In genomic region chr10:127480833-127481813, GRCm38 (mm10) we compare ENCODE assay signal across 8 mouse cellular contexts. TPM values are rescaled to one million over a fixed set of nuclear protein-coding genes. Genes with fewer than 3 reads are reported as not detected.
A peak's percentile ranks its signal among the peaks of the same experiment; 100 is the strongest.
DNase-seq lines count a peak whose midpoint lies in the region; TF ChIP-seq lines count a peak whose summit lies in the region.

No protein-coding gene starts in this region.

- intact Hi-C loops in left cerebral cortex, adult 2 months (cut with DNase I): loop anchor here (5.0 kb wide), 1 partner anchor 129 kb away; the partner anchor contains the start of gene Inhbe
- intact Hi-C loops in heart, postnatal 25 days (cut with DNase I): no loop called here
- intact Hi-C loops in left cerebral cortex, postnatal 4 days (cut with DNase I): no loop called here

- peak overlapping the region; percentile 28; the same call in 1 of the 2 replicates for H3K27ac ChIP-seq in left cerebral cortex, adult 2 months
- peak overlapping the region; percentile 96 for H3K27ac ChIP-seq in bone marrow macrophage, adult 2 months (ENCODE audit: insufficient read depth, low read depth, low read length)

- H3K4me1 ChIP-seq in bone marrow macrophage, adult 2 months (ENCODE audit: control insufficient read depth, insufficient read depth, low read length): peaks cover 40% of the 10 kb centered on the region

- H3K27me3 ChIP-seq in myocyte (ENCODE audit: control insufficient read depth, insufficient read depth, insufficient read length): no peaks in the 10 kb centered on the region

- H3K79me2 ChIP-seq in myocyte (ENCODE audit: control insufficient read depth, insufficient read depth): no peaks in the 10 kb centered on the region

- peak overlapping the region; percentile 74 for H3K4me2 ChIP-seq in myocyte (ENCODE audit: low read depth)

- H3ac ChIP-seq in myocyte (ENCODE audit: control insufficient read depth, insufficient read length): no peak overlapping the region

- DNase-seq in left cerebral cortex, adult 2 months (ENCODE audit: extremely low spot score in 1 of 2, low spot score in 2 of 2): peak; percentile 42 to 69
- no peak for DNase-seq in left cerebral cortex, adult 11 months (ENCODE audit: low spot score)
- DNase-seq in heart, postnatal 25 days (ENCODE audit: low spot score): peak; percentile 26
- peak; percentile 36 for DNase-seq in left cerebral cortex, postnatal 4 days
- no peak for DNase-seq in embryo, embryonic 9.5 days (ENCODE audit: extremely low spot score)
- DNase-seq in cerebellum, adult 8-10 months: no peak

- peak; percentile 25 for TF ChIP-seq CTCF in left cerebral cortex, adult 2 months (IDR thresholded peaks at IDR 0.05)
- no peak for TF ChIP-seq CTCF in bone marrow macrophage, adult 2 months (IDR thresholded peaks at IDR 0.05; ENCODE audit: low read depth, low read length)

- no peak for TF ChIP-seq POLR2A in bone marrow macrophage, adult 2 months (IDR thresholded peaks at IDR 0.05; ENCODE audit: borderline replicate concordance, low read depth, low read length)
- no peak for TF ChIP-seq POLR2A in myocyte (IDR thresholded peaks at IDR 0.05; ENCODE audit: insufficient read length, low read depth)

- H3K36me3 ChIP-seq in myocyte (ENCODE audit: control insufficient read depth, insufficient read depth): peaks cover 35% of the 10 kb centered on the region

- no peak overlapping the region for H3K4me3 ChIP-seq in left cerebral cortex, adult 2 months
- peak overlapping the region; percentile 52 for H3K4me3 ChIP-seq in bone marrow macrophage, adult 2 months (ENCODE audit: insufficient read depth, low read length)
- no peak overlapping the region for H3K4me3 ChIP-seq in myocyte

TF ChIP-seq in myocyte, 11 proteins besides CTCF, POLR2A, EP300 and RAD21:
- TF ChIP-seq TCF12 (IDR thresholded peaks at IDR 0.05; ENCODE audit: insufficient read depth, poor library complexity, severe bottlenecking) (no peak), TCF3 (IDR thresholded peaks at IDR 0.05; ENCODE audit: insufficient read length, low read depth) (no peak), USF1 (IDR thresholded peaks at IDR 0.05; ENCODE audit: low read depth) (peak; percentile 92)

RNA-seq across cellular contexts. Expression of gene Stac3, which starts 20.4 kb away (rescaled TPM):
- total RNA-seq in left cerebral cortex, adult 2 months (2021): 1 to 10 TPM; 2.6 to 9.9 TPM
- polyA plus RNA-seq in bone marrow macrophage, adult 2 months (2012; ENCODE audit: insufficient read depth, insufficient read length, missing spikeins): 1.5 and 2.7 TPM in 2 replicates
- total RNA-seq in heart, postnatal 25 days (2021): under 1 TPM; 0.22 to 0.70 TPM
- 1 to 10 TPM; 5.1 to 5.2 TPM for total RNA-seq in left cerebral cortex, postnatal 4 days (2021)
- polyA plus RNA-seq in myocyte (2012; fragmentation: generic; extraction: Trizol): 125 TPM

RNA-seq across cellular contexts. Expression of gene Ndufa4l2, which starts 33.6 kb away (rescaled TPM):
- 1 to 10 TPM; 4.2 to 5.6 TPM for total RNA-seq in left cerebral cortex, adult 2 months (2021)
- not detected in 2 replicates for polyA plus RNA-seq in bone marrow macrophage, adult 2 months (2012; ENCODE audit: insufficient read depth, insufficient read length, missing spikeins)
- 10 to 100 TPM; 22.6 to 33.1 TPM for total RNA-seq in heart, postnatal 25 days (2021)
- 1 to 10 TPM; 4.9 to 7.5 TPM for total RNA-seq in left cerebral cortex, postnatal 4 days (2021)
- polyA plus RNA-seq in myocyte (2012; fragmentation: generic; extraction: Trizol): 2.9 TPM

RNA-seq across cellular contexts. Expression of gene Shmt2, which starts 41.1 kb away (rescaled TPM):
- total RNA-seq in left cerebral cortex, adult 2 months (2021): 10 to 100 TPM; 24.1 to 26.0 TPM
- 21.0 and 22.8 TPM in 2 replicates for polyA plus RNA-seq in bone marrow macrophage, adult 2 months (2012; ENCODE audit: insufficient read depth, insufficient read length, missing spikeins)
- 10 to 100 TPM; 44.3 TPM for total RNA-seq in heart, postnatal 25 days (2021)
- 10 to 100 TPM; 39.7 to 39.9 TPM for total RNA-seq in left cerebral cortex, postnatal 4 days (2021)
- 535 TPM for polyA plus RNA-seq in myocyte (2012; fragmentation: generic; extraction: Trizol)

RNA-seq across cellular contexts. Expression of gene Nxph4, which starts 53.2 kb away (rescaled TPM):
- total RNA-seq in left cerebral cortex, adult 2 months (2021): 1 to 10 TPM; 5.4 to 5.5 TPM
- polyA plus RNA-seq in bone marrow macrophage, adult 2 months (2012; ENCODE audit: insufficient read depth, insufficient read length, missing spikeins): not detected in 2 replicates
- under 1 TPM; 0.31 to 0.34 TPM for total RNA-seq in heart, postnatal 25 days (2021)
- total RNA-seq in left cerebral cortex, postnatal 4 days (2021): 10 to 100 TPM; 12.9 to 14.4 TPM
- polyA plus RNA-seq in myocyte (2012; fragmentation: generic; extraction: Trizol): 3.9 TPM

Comparison
In these comparisons a context has a peak if more than half of its experiments do, and no peak if none do; other contexts are left out.
1. DNase-seq: peak in left cerebral cortex, adult 2 months (2 of 2), heart, postnatal 25 days (single experiment) and left cerebral cortex, postnatal 4 days (single experiment); none in left cerebral cortex, adult 11 months (single experiment), embryo, embryonic 9.5 days (single experiment) and cerebellum, adult 8-10 months (single experiment).